Mouse (Mus musculus) midbrain, embryonic 16.5 days (tissue): ENCODE results near the gene Ndufb6. TPM values are rescaled to one million over a fixed set of nuclear protein-coding genes. Genes with fewer than 3 reads are reported as not detected.

ENCODE experiments used
- ATAC-seq: fragments of 200-750 bp; cut with Nextera tagmentation; 2 replicates; pipeline ENCODE4 v1.8.0; 2017; ENCODE audit warnings: moderate TSS enrichment
- H3K27ac ChIP-seq: fragments of 300-500 bp; sonication (generic); 2 replicates; pipeline ENCODE4 v1.5.1; 2014; ENCODE audit warnings: mild to moderate bottlenecking, low read length, mixed read lengths
- H3K27me3 ChIP-seq: fragments of 300-500 bp; sonication (generic); 2 replicates; pipeline ENCODE4 v1.6.1; 2014; ENCODE audit warnings: low read depth, low read length, mixed read lengths; ENCODE audit not compliant: control insufficient read depth, insufficient read depth
- H3K36me3 ChIP-seq: fragments of 300-500 bp; sonication (generic); 2 replicates; pipeline ENCODE4 v1.6.1; 2014; ENCODE audit warnings: mild to moderate bottlenecking, low read length, moderate library complexity, mixed read lengths; ENCODE audit not compliant: control insufficient read depth, insufficient read depth
- H3K4me1 ChIP-seq: fragments of 300-500 bp; sonication (generic); 2 replicates; pipeline ENCODE4 v1.6.1; 2014; ENCODE audit warnings: mild to moderate bottlenecking, low read length, mixed read lengths; ENCODE audit not compliant: control insufficient read depth, insufficient read depth
- H3K4me2 ChIP-seq: fragments of 300-500 bp; sonication (generic); 2 replicates; pipeline ENCODE4 v1.6.1; 2014; ENCODE audit warnings: mild to moderate bottlenecking, low read length, mixed read lengths
- H3K4me3 ChIP-seq: fragments of 300-500 bp; sonication (generic); 2 replicates; pipeline ENCODE4 v1.5.1; 2014; ENCODE audit warnings: low read depth, mild to moderate bottlenecking, low read length, moderate library complexity, mixed read lengths
- H3K9ac ChIP-seq: fragments of 300-500 bp; sonication (generic); 2 replicates; pipeline ENCODE4 v1.6.1; 2014; ENCODE audit warnings: low read depth, low read length, mixed read lengths
- H3K9me3 ChIP-seq: fragments of 300-500 bp; sonication (generic); replicated peaks from 2 replicates; pipeline ENCODE4 v1.6.1; 2014; ENCODE audit warnings: mild to moderate bottlenecking, low read length, mixed read lengths; ENCODE audit not compliant: control insufficient read depth, poor library complexity, severe bottlenecking
- WGBS: fragments of 180-500 bp; shearing (Covaris S2); extraction: QIAGEN DNeasy Blood & Tissue Kit; methylation state at CpG from one replicate; pipeline ENCODE4 v1.1.7; 2014; 5-methylcytosine and 5-hydroxymethylcytosine counted together
- polyA plus RNA-seq: library from polyadenylated mRNA; unstranded; fragments of >200 nt; fragmentation: Nextera tagmentation; extraction: Ambion mirVana; gene quantifications from 2 replicates; pipeline ENCODE4 v1.2.1, GENCODE M21; 2015

The Ndufb6 gene
- polyA plus RNA-seq, 1 experiment from 2014 or later, result 351 TPM

- Histone ChIP-seq H3K4me1 (peaks cover 14% of the 10 kb centered on the region), H3K27me3 (no peaks in the 10 kb centered on the region), H3K9ac (no peak overlapping the region), H3K9me3 (no peaks in the 10 kb centered on the region), H3K36me3 (no peaks in the 10 kb centered on the region), H3K27ac (no peak overlapping the region), H3K4me2 (peak overlapping the region; percentile 78; the same call in 1 of the 2 replicates), H3K4me3 (no peak overlapping the region; the same call in 1 of the 2 replicates)
- 0 out of 2 replicates have a peak, but pooled peaks have one; percentile 11 for ATAC-seq
- WGBS, result 69% methylated on average over 5 of the region's 5 CpGs
Measured at GRCm38 (mm10) chr4:40240272-40240744, 38.9 kb downstream of the Ndufb6 start.

- Histone ChIP-seq H3K27me3 (no peaks in the 10 kb centered on the region), H3K36me3 (no peaks in the 10 kb centered on the region), H3K4me1 (peaks cover 14% of the 10 kb centered on the region), H3K9me3 (no peaks in the 10 kb centered on the region), H3K4me2 (peak within 1 kb of the TSS; percentile 78), H3K4me3 (peak within 1 kb of the TSS; percentile 42), H3K27ac (no peak within 1 kb of the TSS), H3K9ac (peak within 1 kb of the TSS; percentile 54; the same call in 1 of the 2 replicates)
- 2% methylated on average over 31 of the region's 35 CpGs for WGBS
- peak; percentile 66 for ATAC-seq
Measured at GRCm38 (mm10) chr4:40239409-40240271, 39.6 kb downstream of the Ndufb6 start, which contains the start of gene Ddx58. Ddx58 (minus strand) TSS chr4:40239828.

- Histone ChIP-seq H3K9ac (0 out of 2 replicates have a peak overlapping the region, but pooled peaks have one; percentile 54), H3K4me3 (peak overlapping the region; percentile 42), H3K27me3 (no peaks in the 10 kb centered on the region), H3K4me1 (peaks cover 14% of the 10 kb centered on the region), H3K9me3 (no peaks in the 10 kb centered on the region), H3K4me2 (peak overlapping the region; percentile 78), H3K36me3 (no peaks in the 10 kb centered on the region), H3K27ac (no peak overlapping the region)
- ATAC-seq, result peak; percentile 66; the same call in 1 of the 2 replicates
- 1% methylated on average over 17 of the region's 17 CpGs for WGBS
Measured at GRCm38 (mm10) chr4:40238483-40239408, 40.5 kb downstream of the Ndufb6 start.

- H3K4me2 ChIP-seq, result no peak overlapping the region
- H3K9me3 ChIP-seq, result no peaks in the 10 kb centered on the region
- H3K36me3 ChIP-seq, result no peaks in the 10 kb centered on the region
- H3K4me3 ChIP-seq, result no peak overlapping the region
- H3K4me1 ChIP-seq, result peaks cover 14% of the 10 kb centered on the region
- H3K9ac ChIP-seq, result no peak overlapping the region
- H3K27me3 ChIP-seq, result no peaks in the 10 kb centered on the region
- no peak for ATAC-seq
- H3K27ac ChIP-seq, result no peak overlapping the region
- 92% methylated on average over 4 of the region's 4 CpGs for WGBS
Measured at GRCm38 (mm10) chr4:40236829-40237228, 42.4 kb downstream of the Ndufb6 start.

GRCm38 (mm10) chr4:40234256-40234655 lies 45.0 kb downstream of the Ndufb6 start:
- Histone ChIP-seq H3K9me3 (no peaks in the 10 kb centered on the region), H3K36me3 (no peaks in the 10 kb centered on the region), H3K27ac (no peak overlapping the region), H3K27me3 (no peaks in the 10 kb centered on the region), H3K4me1 (peaks cover 9% of the 10 kb centered on the region), H3K4me2 (no peak overlapping the region), H3K4me3 (no peak overlapping the region), H3K9ac (no peak overlapping the region)
- no peak for ATAC-seq
- WGBS, result 76% methylated on average over 6 of the region's 6 CpGs

- WGBS, result 97% methylated on average over 7 of the region's 7 CpGs
Measured at GRCm38 (mm10) chr4:40233062-40233664, 46.1 kb downstream of the Ndufb6 start.

GRCm38 (mm10) chr4:40229723-40230122 lies 49.5 kb downstream of the Ndufb6 start:
- WGBS, result 95% methylated on average over 6 of the region's 6 CpGs
- ATAC-seq, result no peak
- Histone ChIP-seq H3K4me1 (no peaks in the 10 kb centered on the region), H3K36me3 (no peaks in the 10 kb centered on the region), H3K9me3 (no peaks in the 10 kb centered on the region), H3K4me2 (no peak overlapping the region), H3K9ac (no peak overlapping the region), H3K27ac (no peak overlapping the region), H3K27me3 (no peaks in the 10 kb centered on the region), H3K4me3 (no peak overlapping the region)

More at GRCm38 (mm10) chr4:40233062-40233664, 46.1 kb downstream of the Ndufb6 start:
- no peak overlapping the region for H3K27ac ChIP-seq
- no peaks in the 10 kb centered on the region for H3K36me3 ChIP-seq
- H3K4me3 ChIP-seq, result no peak overlapping the region
- no peaks in the 10 kb centered on the region for H3K9me3 ChIP-seq
- H3K9ac ChIP-seq, result no peak overlapping the region
- no peak overlapping the region for H3K4me2 ChIP-seq
- H3K4me1 ChIP-seq, result no peaks in the 10 kb centered on the region
- no peak for ATAC-seq
- no peaks in the 10 kb centered on the region for H3K27me3 ChIP-seq

GRCm38 (mm10) chr4:40227886-40228285 lies 51.3 kb downstream of the Ndufb6 start:
- Histone ChIP-seq H3K27ac (no peak overlapping the region), H3K9ac (no peak overlapping the region), H3K27me3 (no peaks in the 10 kb centered on the region), H3K36me3 (no peaks in the 10 kb centered on the region), H3K4me2 (no peak overlapping the region), H3K4me1 (no peaks in the 10 kb centered on the region), H3K4me3 (no peak overlapping the region), H3K9me3 (no peaks in the 10 kb centered on the region)
- WGBS, result 92% methylated on average over 7 of the region's 7 CpGs
- ATAC-seq, result no peak
